Mouse (Mus musculus): ENCODE results near the gene Stxbp4.
A peak's percentile ranks its signal among the peaks of the same experiment; 100 is the strongest.

Stxbp4 gene

GRCm38 (mm10) chr11:90650231-90650885 is 12.5 kb upstream of the Stxbp4 start:
- DNase-seq (ENCODE audit: low read depth, low spot score), result no peak

GRCm38 (mm10) chr11:90649777-90650176 is 11.9 kb upstream of the Stxbp4 start:
- no peak for DNase-seq (ENCODE audit: low read depth, low spot score)

DNA sequence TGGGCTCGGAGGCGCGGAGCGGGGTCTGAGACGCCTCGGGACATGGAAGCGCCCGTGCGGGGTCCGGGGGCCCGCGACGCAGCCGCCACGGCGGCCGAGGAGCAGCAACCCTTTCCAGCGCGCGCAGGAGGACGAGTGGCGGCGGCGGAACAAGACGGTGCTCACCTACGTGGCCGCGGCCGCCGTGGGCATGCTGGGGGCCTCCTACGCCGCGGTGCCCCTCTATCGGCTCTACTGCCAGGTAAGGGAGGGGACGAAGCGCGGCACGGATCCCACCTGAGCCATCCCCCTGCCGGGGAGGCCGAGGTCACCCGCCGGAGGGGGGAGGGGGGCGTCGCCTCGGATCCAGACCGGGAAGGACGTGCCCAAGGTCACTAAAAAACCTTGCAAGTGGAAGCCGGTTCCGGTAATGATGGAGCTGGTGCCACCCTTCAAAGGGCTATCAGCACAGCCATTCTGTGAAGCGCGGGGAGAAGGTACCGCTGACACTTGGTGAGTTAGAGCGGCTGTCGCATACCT is 487 bp upstream of the Stxbp4 start:
- peak; percentile 25 for DNase-seq (ENCODE audit: low read depth, low spot score)

DNA sequence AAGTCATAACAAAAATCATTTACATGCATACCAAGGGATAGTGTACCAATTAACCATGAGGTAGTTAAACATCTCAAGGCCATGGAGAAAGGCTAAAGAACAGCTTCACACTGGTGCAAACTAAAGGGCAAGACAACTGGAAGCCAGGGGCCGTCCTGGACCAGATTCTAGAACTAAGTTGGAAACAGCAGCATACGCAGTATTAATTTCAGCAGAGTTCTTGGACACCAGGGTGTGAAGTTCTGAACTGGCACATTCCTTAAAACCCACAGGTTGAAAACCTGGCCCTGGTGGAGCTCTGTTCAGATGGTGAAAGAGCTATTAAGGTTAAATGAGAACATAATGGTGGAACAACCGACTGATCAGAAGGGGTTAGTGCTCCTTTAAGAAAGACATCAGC is 3.2 kb downstream of the Stxbp4 start:
- DNase-seq (ENCODE audit: low read depth, low spot score), result no peak

DNA sequence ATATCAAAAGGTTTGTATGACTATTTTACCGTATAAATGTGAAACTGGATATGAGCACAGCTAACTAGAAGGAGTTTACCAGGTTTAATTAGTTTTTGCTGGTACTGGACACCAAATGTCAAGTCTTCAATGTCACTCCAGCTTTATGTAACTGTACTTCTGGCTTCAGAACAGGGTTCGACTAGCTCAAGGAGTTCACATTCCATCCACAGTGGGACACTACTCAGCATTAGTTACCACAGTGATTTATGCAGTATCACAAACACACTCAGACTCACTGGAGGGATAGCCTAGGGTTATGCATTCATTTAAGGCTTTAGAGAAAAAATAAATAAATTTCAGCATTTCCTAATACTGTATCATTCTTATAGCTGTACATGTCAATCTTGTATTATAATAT is 5.4 kb downstream of the Stxbp4 start:
- DNase-seq (ENCODE audit: low read depth, low spot score), result peak; percentile 79

- no peak for DNase-seq (ENCODE audit: low read depth, low spot score)
These were observed 10.1 kb downstream of the Stxbp4 start for GRCm38 (mm10) chr11:90627751-90628150.

DNA sequence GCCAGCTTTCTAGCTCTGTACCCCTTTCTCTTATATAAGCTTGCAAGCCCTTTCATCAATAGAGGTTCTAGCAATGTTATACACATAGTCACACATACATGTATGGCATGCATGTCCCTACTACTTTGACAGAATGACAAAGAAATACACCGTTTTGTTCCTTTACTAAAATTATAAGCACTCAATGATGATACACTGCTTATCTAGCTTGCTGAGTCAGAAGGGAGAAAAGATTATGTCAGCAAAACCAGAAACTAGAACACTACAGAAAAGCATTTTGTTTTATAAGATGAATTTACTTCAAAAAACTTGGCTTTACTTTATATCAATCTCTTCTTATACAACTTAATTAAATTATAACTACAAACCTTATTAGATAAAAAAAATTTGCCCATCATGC is 12.7 kb downstream of the Stxbp4 start:
- no peak for DNase-seq (ENCODE audit: low read depth, low spot score)

DNA sequence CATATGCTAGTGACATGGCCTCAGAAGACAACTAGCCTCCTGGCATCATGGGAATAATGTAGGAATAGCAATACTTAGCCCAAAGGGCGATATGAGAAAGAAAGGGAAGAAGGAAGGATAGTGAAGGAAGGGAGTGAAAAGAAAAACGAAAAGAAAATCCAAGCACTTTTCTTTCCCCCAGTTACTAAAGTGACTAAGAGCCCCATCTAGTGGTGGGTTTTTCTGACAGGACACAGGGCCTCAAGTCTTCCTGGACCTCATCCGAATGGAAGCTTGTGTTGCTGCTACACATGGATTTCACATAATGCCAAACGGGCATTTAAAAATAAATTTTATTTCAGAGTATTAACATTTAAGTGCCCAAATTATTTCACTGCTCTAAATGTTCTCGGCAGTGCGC is 14.4 kb downstream of the Stxbp4 start:
- no peak for DNase-seq (ENCODE audit: low read depth, low spot score)

GRCm38 (mm10) chr11:90622500-90622899 is 15.4 kb downstream of the Stxbp4 start:
- no peak for DNase-seq (ENCODE audit: low read depth, low spot score)

- DNase-seq (ENCODE audit: low read depth, low spot score), result no peak
These were observed 15.8 kb downstream of the Stxbp4 start for GRCm38 (mm10) chr11:90622044-90622443.

DNA sequence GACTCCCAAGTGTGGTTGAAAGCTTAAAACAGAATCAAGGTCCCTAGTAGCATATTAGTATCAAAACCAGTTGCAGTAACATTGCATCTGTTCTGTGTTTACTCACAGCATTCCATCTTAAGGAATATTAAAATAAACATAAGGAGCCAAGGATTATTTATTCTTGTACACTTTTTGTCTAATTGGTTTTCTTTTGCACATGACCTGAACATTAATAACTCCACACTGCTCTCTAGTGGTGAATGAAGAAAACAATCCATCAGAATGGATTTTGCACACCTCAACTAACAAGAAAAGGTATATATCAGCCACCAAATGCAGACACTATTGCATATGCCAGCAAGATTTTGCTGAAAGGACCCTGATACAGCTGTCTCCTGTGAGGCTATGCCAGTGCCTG is 21.5 kb downstream of the Stxbp4 start:
- no peak for DNase-seq (ENCODE audit: low read depth, low spot score)

- DNase-seq (ENCODE audit: low read depth, low spot score), result no peak
These were observed 23.1 kb downstream of the Stxbp4 start for GRCm38 (mm10) chr11:90614743-90615142.

- no peak for DNase-seq (ENCODE audit: low read depth, low spot score)
These were observed 25.8 kb downstream of the Stxbp4 start for GRCm38 (mm10) chr11:90612118-90612517.

- DNase-seq (ENCODE audit: low read depth, low spot score), result no peak
These were observed 34.8 kb downstream of the Stxbp4 start for GRCm38 (mm10) chr11:90603066-90603465.

- DNase-seq (ENCODE audit: low read depth, low spot score), result no peak
These were observed 42.1 kb downstream of the Stxbp4 start for GRCm38 (mm10) chr11:90595826-90596225.

GRCm38 (mm10) chr11:90590996-90591395 is 46.9 kb downstream of the Stxbp4 start:
- no peak for DNase-seq (ENCODE audit: low read depth, low spot score)

DNA sequence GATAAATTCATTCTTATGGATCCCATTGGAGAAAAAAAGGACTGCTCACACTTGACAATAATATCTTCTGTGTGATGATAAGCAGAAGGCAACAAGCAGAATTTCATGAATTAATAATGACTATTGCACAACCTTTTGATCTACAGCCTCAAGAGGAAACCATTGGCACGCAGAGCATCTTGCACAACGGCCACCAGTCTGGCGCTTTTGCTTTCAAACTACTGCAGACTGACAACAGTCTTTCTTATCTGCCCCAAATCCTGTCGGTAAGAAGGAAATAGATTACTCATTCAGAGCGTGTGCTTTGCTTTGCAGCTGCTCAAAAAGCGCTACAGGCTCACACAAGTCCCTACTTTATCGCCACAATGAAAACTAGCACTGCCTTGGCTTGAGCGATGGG is 51.7 kb downstream of the Stxbp4 start:
- DNase-seq (ENCODE audit: low read depth, low spot score), result peak; percentile 21

GRCm38 (mm10) chr11:90585754-90586153 is 52.1 kb downstream of the Stxbp4 start:
- DNase-seq (ENCODE audit: low read depth, low spot score), result no peak

GRCm38 (mm10) chr11:90577057-90577780 is 60.7 kb downstream of the Stxbp4 start:
- DNase-seq (ENCODE audit: low read depth, low spot score), result no peak

DNA sequence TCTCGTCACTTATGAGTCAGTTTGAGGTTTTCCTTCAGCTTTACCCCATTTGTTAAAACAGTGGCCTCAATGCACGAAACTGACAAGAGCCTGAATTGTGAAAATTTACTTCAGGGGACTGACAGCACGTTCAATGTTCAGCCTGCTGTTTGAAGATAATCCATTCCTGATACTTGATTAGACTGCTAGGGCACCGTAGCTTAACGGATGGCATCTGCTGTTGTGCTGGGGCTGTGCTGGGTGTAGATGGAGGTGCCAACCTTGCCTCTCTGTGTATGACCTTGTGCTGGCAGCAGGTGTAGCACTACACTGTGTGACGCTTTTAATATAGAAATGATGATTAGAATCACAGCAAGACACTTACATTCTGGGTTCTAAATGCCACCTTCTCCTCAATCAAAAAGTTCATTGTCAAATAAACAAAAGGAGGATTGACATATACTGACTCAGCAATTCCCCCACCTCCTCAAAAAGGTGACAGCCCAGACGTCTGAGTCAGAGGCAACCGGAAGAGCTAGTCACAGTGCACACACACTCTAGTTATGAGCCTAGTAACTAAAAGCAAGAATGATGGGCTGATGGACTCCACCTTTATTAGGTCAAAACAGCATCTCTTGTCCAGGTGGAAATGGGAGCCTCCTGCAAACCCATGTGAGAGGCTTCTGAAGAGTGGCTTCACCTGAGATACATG is 61.5 kb downstream of the Stxbp4 start:
- no peak for DNase-seq (ENCODE audit: low read depth, low spot score)

- no peak for DNase-seq (ENCODE audit: low read depth, low spot score)
These were observed 62.3 kb downstream of the Stxbp4 start for GRCm38 (mm10) chr11:90575491-90576048.

DNA sequence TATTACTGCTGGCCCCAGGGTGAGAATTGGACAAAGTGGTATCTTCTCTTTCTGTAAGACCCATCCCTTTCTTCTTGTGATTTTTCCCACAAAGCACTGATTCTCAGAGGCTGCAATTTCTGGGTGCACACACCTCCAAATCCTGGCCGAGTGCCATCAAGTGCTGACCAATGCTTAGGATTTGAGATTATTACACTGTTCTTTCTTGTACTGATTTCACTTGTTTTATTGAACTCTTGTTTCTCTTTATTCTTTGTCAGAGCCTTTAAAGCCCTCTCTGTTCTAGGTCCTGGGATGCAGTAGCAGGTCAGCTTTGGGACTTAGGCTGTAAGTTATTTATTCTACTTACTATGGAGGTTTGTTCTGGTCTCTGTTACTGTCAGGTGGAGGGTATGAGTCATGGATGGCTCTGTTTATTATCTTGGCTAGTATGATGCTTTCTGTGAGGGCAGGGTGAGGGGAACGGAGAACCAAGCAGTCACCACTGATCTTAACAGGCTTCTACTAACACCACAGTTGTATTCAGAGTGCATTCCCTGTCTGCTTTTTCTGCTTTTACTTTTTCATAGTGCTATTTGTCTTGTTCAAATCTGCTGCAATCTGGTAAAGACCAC is 67.1 kb downstream of the Stxbp4 start:
- DNase-seq (ENCODE audit: low read depth, low spot score), result no peak
